Mouse (Mus musculus): ENCODE measurements around the gene Sacm1l.
A peak's percentile ranks its signal among the peaks of the same experiment; 100 is the strongest.

Gene Sacm1l

DNA sequence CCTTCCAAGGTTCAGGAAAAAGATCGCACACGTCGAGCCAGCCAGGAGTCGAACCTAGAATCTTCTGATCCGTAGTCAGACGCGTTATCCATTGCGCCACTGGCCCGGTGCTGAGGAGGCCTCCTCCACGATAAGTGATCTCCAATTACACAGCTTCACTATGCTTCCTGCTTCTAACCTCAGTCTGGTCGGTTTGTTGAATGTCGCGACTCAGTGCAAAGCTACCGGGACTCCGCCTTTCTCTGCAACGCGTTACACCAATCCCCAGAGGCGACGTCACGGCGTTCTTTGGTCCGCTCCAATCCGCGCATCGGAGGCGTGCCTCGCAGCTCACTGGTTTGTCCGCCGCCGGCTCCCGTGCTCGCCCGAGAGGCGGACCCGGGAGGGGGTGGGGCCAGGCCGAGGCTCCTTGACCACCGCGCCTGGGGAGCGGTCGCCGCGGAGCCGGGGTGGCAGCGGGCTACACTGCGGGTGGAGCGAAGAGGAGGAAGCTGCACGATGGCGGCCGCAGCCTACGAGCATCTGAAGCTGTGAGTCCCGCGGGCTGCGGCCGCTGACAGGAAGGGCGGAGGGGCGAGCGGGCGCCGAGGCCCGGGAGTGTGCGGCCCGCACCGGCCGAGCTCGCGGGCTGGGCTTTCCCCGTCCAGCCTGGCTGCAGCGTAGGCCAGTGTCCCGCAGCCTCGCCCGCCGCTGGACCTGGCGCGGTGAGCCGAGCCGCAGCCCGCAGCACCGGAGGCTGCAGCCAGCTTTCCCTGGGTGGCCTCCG lies at the start of gene Sacm1l:
Sacm1l (plus strand) TSS at position 368 of the 766 bp plus-strand sequence.
- peak; percentile 99 for DNase-seq

DNA sequence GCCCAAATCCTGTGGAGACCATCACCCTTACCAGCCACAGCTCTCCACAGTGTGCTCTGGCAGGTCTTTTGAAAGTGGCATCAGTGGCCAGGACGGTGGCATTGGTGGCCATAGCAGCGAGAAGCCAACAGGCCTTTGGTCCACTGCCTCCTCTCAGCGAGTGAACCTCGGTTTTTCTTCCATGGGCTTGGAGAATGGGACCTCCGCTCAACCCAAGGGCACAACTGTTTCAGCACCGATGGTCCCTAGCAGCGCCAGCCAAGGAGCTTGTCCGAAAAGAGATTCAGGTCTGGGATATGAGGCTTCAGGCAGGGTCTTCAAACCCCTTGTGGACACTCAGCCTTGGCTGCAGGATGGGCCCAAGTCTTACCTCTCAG lies 49.7 kb upstream of the Sacm1l start:
- no peak for DNase-seq

DNA sequence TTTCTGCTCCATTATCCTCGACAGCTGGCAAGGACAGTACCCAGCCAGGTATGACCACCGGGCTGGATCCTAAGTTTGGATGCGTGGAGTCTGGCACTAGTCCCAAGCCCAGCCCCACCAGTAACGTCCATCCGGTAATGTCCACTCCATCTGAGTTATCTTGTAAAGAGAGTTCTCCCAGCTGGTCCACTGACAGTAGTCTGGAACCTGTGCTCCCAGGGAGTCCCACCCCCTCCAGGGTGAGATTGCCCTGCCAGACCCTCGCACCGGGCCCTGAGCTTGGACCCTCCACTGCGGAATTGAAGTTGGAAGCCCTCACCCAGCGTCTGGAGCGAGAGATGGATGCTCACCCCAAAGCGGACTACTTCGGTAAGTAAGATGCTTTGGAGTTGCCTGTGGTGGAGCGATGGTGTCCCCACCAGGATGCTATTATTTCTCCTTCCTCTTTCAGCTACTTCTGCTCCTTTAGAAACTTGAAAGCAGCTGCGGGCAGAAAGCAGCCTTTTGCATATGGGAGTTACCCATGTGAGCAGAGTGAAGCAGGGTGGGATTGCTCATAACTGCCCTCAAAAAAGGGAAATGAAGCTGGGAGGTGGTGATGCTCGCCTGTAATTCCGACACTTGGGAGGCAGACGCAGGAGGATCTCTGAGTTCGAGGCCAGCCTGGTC lies 49.2 kb upstream of the Sacm1l start:
- DNase-seq = no peak

GRCm38 (mm10) chr9:123481136-123481535 lies 48.4 kb upstream of the Sacm1l start:
- DNase-seq = no peak

GRCm38 (mm10) chr9:123483598-123483997 lies 46.0 kb upstream of the Sacm1l start:
- DNase-seq = no peak

DNA sequence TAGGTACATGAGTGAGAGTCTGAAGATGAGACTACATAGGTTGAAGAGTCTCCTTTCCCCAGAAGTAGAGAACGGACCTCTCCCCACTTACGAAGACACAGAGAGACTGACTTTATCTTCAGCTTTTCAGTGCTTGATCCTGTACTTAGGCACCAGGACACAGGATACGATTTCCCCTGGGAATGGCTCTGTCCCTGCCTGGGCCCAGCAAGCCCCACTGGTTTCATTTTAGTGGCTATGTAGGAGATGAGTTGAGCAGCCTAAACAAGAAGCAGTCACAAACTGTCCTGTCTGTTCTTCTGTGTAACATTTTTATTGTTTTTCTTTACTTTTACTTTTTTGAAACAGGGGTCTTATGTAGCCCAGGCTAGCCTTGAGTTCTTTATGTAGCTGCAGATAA lies 44.7 kb upstream of the Sacm1l start:
- DNase-seq = no peak

DNA sequence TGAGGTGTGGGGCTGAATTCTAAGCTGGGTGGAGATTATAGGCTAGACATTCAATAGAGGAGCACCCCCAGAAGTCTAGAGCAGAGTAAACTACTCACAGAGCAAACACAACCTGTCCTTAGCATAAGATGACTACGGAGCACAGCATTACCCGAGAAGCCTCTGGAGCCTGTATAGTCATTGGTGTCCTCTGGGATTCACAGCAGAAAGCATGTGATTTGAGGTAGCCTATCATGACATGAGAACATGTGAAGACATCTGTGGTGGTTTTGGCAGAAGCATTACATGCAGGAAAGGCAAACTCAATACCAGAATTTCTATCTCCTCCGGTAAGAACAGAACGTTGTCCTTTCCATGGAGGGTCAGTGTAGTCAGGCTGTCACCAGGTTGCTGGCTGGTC lies 44.0 kb upstream of the Sacm1l start:
- no peak for DNase-seq

DNA sequence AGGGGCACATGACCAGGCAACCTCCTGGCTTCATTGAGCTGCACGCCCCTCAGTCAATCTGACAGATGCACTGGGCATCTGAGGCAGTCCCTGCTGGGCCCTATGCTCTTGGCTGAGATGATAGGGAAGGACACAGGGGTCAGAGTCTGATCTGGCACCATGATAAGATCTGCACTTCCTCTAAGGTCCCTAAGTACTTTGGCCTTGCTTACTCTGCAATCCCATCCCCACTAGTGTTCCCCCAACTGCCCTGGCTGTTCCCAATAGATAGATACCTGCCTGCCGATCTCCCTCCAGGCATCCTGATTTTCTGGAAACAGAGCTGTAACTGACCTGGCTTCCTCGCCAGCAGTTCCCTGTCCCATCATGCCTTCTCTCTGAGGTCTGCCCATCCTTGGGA lies 42.9 kb upstream of the Sacm1l start:
- DNase-seq = no peak

GRCm38 (mm10) chr9:123489073-123489472 lies 40.5 kb upstream of the Sacm1l start:
- no peak for DNase-seq

DNA sequence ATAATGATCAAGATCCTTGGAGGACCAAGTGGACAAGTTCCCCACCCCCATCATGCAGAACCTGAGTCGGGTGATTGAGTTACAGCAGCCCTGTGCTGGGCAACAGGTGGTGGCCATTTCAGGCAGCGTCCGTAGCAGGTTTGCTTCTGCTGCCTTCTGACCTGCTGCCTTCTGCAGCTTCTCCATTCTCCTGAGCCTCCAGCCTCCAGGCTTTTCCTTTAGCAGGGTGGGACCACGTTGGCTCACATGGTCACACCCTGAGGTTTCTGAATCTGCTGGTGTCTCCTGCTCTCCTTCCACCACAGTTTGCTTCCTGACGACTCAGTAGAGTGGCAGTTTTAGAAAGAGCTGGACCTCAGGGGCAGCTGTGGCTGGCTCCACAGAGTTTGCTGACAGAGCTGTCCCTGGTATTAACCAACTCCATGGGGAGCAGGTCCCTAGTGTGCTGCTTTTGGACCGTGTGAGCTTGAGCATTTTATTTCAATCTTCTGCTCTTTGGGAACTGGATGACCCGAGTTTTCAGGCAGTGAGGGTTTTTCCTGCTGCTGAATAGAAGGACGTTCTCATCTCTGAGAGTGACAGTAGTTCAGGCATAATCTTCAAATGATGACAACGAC lies 39.7 kb upstream of the Sacm1l start:
- no peak for DNase-seq

GRCm38 (mm10) chr9:123490930-123491329 lies 38.6 kb upstream of the Sacm1l start:
- DNase-seq = no peak

GRCm38 (mm10) chr9:123491917-123492585 lies 37.5 kb upstream of the Sacm1l start:
- peak; percentile 42 to 51 for DNase-seq

DNA sequence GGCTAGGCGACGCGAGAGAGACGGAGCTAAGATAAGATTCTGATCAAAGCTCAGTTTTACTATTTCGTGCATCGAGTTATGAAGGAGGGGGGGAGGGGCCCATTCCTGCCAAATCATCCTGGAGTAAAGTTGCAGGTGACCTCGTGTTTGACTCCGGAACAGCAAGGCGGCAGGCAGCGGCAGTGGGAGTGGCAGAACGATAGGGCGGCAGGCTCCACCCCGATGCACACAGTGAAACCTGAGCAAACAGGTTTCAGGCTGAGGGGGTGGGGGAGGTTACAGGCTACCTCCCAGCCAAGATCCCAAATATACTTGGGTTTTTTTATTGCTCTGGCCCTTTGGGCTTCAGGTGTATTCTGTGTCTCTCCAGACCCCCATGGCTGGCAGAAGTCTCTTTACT lies 32.9 kb upstream of the Sacm1l start:
- DNase-seq = no peak

DNA sequence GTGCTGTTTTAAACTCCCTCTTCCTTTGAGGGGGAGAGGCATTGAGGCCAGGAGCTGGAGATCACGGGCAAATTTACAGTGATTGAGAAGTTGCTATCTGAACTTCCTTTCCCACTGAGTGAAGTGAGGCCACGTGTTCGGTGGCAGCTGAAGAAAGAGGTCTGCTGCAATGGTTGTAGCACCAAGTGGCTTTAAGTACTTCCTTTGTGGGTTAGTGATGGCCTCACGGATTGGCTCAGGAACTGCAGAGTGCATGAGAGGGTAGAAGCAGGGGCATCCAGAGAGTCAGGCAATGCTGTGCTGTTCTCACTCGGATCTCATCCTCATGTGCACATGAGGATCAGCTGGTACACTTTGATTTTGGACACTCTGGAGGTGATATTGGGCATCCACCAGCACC lies 31.7 kb upstream of the Sacm1l start:
- no peak for DNase-seq

- DNase-seq = no peak
These were observed 29.1 kb upstream of the Sacm1l start for GRCm38 (mm10) chr9:123500480-123500879.

- DNase-seq = no peak
These were observed 26.3 kb upstream of the Sacm1l start for GRCm38 (mm10) chr9:123503171-123503834.

- peak; percentile 74 to 75 for DNase-seq
These were observed 25.2 kb upstream of the Sacm1l start for GRCm38 (mm10) chr9:123504325-123504724.

GRCm38 (mm10) chr9:123505598-123505997 lies 24.0 kb upstream of the Sacm1l start:
- DNase-seq = no peak

DNA sequence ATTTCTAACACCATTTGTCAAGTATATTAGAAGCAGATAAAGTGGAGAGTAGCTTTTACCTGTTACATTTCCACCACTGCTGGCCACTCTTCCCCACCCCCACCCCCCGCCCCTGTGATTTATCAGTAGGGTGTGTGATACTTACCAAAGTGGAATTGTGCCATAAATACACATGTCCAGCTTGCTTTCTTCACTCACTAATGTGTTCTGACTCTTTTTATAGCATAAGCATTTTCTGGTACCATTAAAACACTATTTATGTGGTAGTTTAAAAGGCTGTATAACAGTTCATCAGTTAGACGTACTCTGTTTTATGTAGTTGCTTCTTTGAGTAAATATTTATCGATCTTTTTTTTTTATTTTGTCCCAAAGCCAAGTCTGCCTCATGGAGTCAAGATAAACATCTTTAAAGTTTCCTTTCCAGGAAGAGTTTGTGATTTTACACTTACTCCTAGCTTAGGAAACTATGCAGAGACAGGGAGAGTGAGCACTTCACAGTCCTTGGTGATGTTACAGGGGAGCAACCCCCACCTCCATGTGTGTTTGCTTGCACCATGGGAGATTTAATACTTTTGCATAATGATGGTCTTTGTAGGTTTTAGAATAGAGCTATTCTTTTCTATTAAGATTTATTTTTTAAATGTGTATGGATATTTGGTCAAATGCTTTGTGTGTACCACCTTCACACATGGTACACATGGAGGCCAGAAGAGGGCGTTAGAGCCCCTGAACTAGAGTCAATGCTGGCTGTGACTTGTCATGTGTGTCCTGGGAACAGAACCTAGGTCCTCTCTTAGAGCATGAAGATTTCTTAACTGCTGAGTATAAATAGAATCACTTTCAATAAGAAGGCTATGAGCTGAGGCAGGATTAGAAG lies 23.1 kb upstream of the Sacm1l start:
- DNase-seq = no peak

DNA sequence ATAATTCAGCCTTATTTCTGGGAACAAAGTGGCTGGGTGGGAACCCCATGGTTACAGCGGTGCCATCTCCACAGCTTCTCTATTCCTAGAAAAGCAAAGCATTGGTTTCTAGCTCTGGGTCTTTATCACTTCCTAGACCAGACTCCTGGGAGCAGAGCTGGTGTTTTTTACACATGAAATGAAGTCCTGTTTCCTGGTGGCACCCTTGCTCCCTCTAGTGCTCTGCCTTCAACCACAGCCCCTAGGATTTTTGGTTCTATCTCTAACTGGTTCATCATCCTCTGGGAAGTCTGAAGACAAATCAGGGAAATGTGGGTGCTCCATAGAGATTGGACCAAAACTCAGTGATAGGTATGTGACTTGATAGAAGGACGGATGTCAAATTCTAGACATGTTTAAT lies 22.2 kb upstream of the Sacm1l start:
- DNase-seq = no peak

DNA sequence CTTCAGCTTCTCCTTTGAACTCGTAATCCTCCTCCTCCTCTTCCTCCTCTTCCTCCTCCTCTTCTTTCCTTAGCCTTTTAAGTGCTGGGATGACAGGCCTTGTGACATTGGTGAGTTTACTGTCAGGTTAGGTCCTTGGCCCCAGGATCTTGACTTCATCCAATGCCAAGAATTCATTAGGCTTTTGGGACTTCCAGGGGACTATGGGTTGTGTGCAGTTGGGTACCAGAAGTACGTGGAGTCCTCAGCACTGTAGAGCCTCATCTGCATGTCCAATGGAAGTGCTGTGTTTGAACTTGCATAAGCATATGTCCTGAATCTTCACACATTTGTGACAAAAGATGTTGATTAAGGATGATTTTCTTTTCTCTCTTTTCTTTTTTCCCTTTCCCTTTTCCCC lies 20.6 kb upstream of the Sacm1l start:
- no peak for DNase-seq
